Mouse (Mus musculus) CD4-positive helper T cell, adult 2 months (primary cell): ENCODE results near the gene Fcamr.

Experiments used
- DNase-seq: peaks from one replicate; pipeline ENCODE4 v3.0.0-alpha.2; 2012; ENCODE audit warnings: low read depth, missing footprints, low spot score

Gene Fcamr

GRCm38 (mm10) chr1:130854819-130855218 lies 54.1 kb downstream of the Fcamr start:
- no peak for DNase-seq

GRCm38 (mm10) chr1:130855723-130856122 lies 55.0 kb downstream of the Fcamr start:
- DNase-seq, result no peak

DNA sequence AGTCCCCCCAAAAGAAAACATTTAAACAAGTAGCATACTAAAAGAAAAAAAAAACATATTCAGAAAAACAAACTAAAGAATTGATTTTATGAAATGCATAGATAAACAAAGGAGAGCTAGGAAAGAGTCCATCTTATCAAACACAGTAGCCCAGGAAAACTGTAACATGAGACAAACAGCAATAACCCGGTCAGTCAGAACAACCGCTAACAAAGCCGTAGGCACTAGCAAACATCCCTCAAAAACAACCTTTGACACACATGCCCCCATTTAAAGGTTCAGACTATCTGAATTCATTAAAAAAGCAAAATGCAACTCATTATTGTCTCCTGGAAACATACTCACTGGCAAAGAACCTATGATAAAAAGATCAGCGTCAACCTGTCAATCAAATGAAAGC lies 56.8 kb downstream of the Fcamr start:
- DNase-seq, result no peak

DNA sequence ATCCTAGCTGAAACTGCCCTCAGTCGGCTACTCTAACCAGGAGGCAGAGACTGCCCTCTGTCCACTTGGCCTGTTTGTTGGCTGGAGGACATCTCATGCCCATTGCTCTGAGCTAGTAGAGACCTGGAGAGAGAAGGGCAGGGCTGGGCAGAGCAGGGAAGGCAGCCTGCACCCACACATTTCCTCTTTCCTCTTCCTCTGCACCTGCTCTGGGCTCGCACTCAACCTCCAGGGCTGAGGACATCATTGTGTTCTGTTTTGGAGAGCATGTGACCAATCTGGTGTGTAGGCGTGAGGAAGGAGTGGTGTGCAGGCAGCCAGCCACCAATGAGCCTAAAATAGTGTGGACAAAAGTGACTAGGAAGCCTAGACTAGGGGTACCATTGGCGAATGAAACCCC lies 63.5 kb downstream of the Fcamr start:
- DNase-seq, result peak; percentile 46
